Mouse (Mus musculus): ENCODE measurements around the gene Rps27rt. TPM values are rescaled to one million over a fixed set of nuclear protein-coding genes. Genes with fewer than 3 reads are reported as not detected.
A peak's percentile ranks its signal among the peaks of the same experiment; 100 is the strongest.

The Rps27rt gene
- polyA plus RNA-seq, 1 experiment from 2014 or later = 405 TPM

GRCm38 (mm10) chr9:114955340-114955739 lies 27.2 kb downstream of the Rps27rt start:
- H3K9ac ChIP-seq (replicated peaks; ENCODE audit: low read length) = no peak overlapping the region
- no peaks in the 10 kb centered on the region for H3K36me3 ChIP-seq (replicated peaks; ENCODE audit: control insufficient read depth, insufficient read depth, low read depth, low read length)
- no peaks in the 10 kb centered on the region for H3K27me3 ChIP-seq (ENCODE audit: control insufficient read depth, insufficient read depth, low read length)
- 94% methylated on average over 11 of the region's 11 CpGs for WGBS
- DNase-seq (ENCODE audit: low spot score) = no peak
- no peaks in the 10 kb centered on the region for H3K4me1 ChIP-seq (ENCODE audit: control insufficient read depth, insufficient read depth, low read length)
- H3K4me3 ChIP-seq (ENCODE audit: low read depth, low read length) = no peak overlapping the region
- no peak overlapping the region for H3K4me2 ChIP-seq (ENCODE audit: low read depth, low read length)
- ATAC-seq (replicated peaks; ENCODE audit: insufficient number of reproducible peaks, low FRiP score, low TSS enrichment, low read depth) = no peak
- no peak overlapping the region for H3K27ac ChIP-seq (replicated peaks; ENCODE audit: low read depth, low read length)
- no peaks in the 10 kb centered on the region for H3K9me3 ChIP-seq (replicated peaks; ENCODE audit: control insufficient read depth, low read length)

- no peaks in the 10 kb centered on the region for H3K27me3 ChIP-seq (ENCODE audit: control insufficient read depth, insufficient read depth, low read length)
- no peaks in the 10 kb centered on the region for H3K9me3 ChIP-seq (replicated peaks; ENCODE audit: control insufficient read depth, low read length)
- no peak overlapping the region for H3K27ac ChIP-seq (replicated peaks; ENCODE audit: low read depth, low read length)
- H3K4me3 ChIP-seq (ENCODE audit: low read depth, low read length) = no peak overlapping the region
- no peaks in the 10 kb centered on the region; the same call in 1 of the 2 replicates for H3K4me1 ChIP-seq (ENCODE audit: control insufficient read depth, insufficient read depth, low read length)
- H3K9ac ChIP-seq (replicated peaks; ENCODE audit: low read length) = no peak overlapping the region
- WGBS = 24% methylated on average over 1 of the region's 1 CpGs
- H3K4me2 ChIP-seq (ENCODE audit: low read depth, low read length) = no peak overlapping the region
- DNase-seq (ENCODE audit: low spot score) = no peak
- ATAC-seq (replicated peaks; ENCODE audit: insufficient number of reproducible peaks, low FRiP score, low TSS enrichment, low read depth) = no peak
- H3K36me3 ChIP-seq (replicated peaks; ENCODE audit: control insufficient read depth, insufficient read depth, low read depth, low read length) = no peaks in the 10 kb centered on the region
Observed at GRCm38 (mm10) chr9:114952866-114953265, 29.7 kb downstream of the Rps27rt start.

GRCm38 (mm10) chr9:114948395-114948794 lies 34.1 kb downstream of the Rps27rt start:
- DNase-seq (ENCODE audit: low spot score) (no peak), ATAC-seq (replicated peaks; ENCODE audit: insufficient number of reproducible peaks, low FRiP score, low TSS enrichment, low read depth) (no peak)
- no peak overlapping the region for H3K27ac ChIP-seq (replicated peaks; ENCODE audit: low read depth, low read length)
- no peaks in the 10 kb centered on the region for H3K9me3 ChIP-seq (replicated peaks; ENCODE audit: control insufficient read depth, low read length)
- H3K4me1 ChIP-seq (ENCODE audit: control insufficient read depth, insufficient read depth, low read length) = no peaks in the 10 kb centered on the region; the same call in 1 of the 2 replicates
- no peak overlapping the region for H3K9ac ChIP-seq (replicated peaks; ENCODE audit: low read length)
- no peaks in the 10 kb centered on the region for H3K36me3 ChIP-seq (replicated peaks; ENCODE audit: control insufficient read depth, insufficient read depth, low read depth, low read length)
- H3K4me3 ChIP-seq (ENCODE audit: low read depth, low read length) = no peak overlapping the region
- WGBS = 65% methylated on average over 5 of the region's 5 CpGs
- no peak overlapping the region for H3K4me2 ChIP-seq (ENCODE audit: low read depth, low read length)
- H3K27me3 ChIP-seq (ENCODE audit: control insufficient read depth, insufficient read depth, low read length) = no peaks in the 10 kb centered on the region

- no peak for DNase-seq (ENCODE audit: low spot score)
- no peaks in the 10 kb centered on the region for H3K36me3 ChIP-seq (replicated peaks; ENCODE audit: control insufficient read depth, insufficient read depth, low read depth, low read length)
- no peak overlapping the region for H3K4me2 ChIP-seq (ENCODE audit: low read depth, low read length)
- no peaks in the 10 kb centered on the region for H3K27me3 ChIP-seq (ENCODE audit: control insufficient read depth, insufficient read depth, low read length)
- WGBS = 85% methylated on average over 6 of the region's 6 CpGs
- no peaks in the 10 kb centered on the region for H3K9me3 ChIP-seq (replicated peaks; ENCODE audit: control insufficient read depth, low read length)
- ATAC-seq (replicated peaks; ENCODE audit: insufficient number of reproducible peaks, low FRiP score, low TSS enrichment, low read depth) = no peak
- no peak overlapping the region for H3K9ac ChIP-seq (replicated peaks; ENCODE audit: low read length)
- no peak overlapping the region for H3K27ac ChIP-seq (replicated peaks; ENCODE audit: low read depth, low read length)
- H3K4me1 ChIP-seq (ENCODE audit: control insufficient read depth, insufficient read depth, low read length) = no peaks in the 10 kb centered on the region; the same call in 1 of the 2 replicates
- H3K4me3 ChIP-seq (ENCODE audit: low read depth, low read length) = no peak overlapping the region
Observed at GRCm38 (mm10) chr9:114945576-114945975, 37.0 kb downstream of the Rps27rt start.

- ATAC-seq (replicated peaks; ENCODE audit: insufficient number of reproducible peaks, low FRiP score, low TSS enrichment, low read depth) = no peak
- no peaks in the 10 kb centered on the region for H3K36me3 ChIP-seq (replicated peaks; ENCODE audit: control insufficient read depth, insufficient read depth, low read depth, low read length)
- WGBS = 78% methylated on average over 3 of the region's 3 CpGs
Observed at GRCm38 (mm10) chr9:114944642-114945041, 37.9 kb downstream of the Rps27rt start.

GRCm38 (mm10) chr9:114936687-114937086 lies 45.9 kb downstream of the Rps27rt start:
- no peak overlapping the region for H3K4me2 ChIP-seq (ENCODE audit: low read depth, low read length)
- WGBS = 80% methylated on average over 2 of the region's 2 CpGs
- H3K27ac ChIP-seq (replicated peaks; ENCODE audit: low read depth, low read length) = no peak overlapping the region
- H3K9ac ChIP-seq (replicated peaks; ENCODE audit: low read length) = no peak overlapping the region
- ATAC-seq (replicated peaks; ENCODE audit: insufficient number of reproducible peaks, low FRiP score, low TSS enrichment, low read depth) (no peak), DNase-seq (ENCODE audit: low spot score) (no peak)
- no peaks in the 10 kb centered on the region for H3K36me3 ChIP-seq (replicated peaks; ENCODE audit: control insufficient read depth, insufficient read depth, low read depth, low read length)
- H3K4me1 ChIP-seq (ENCODE audit: control insufficient read depth, insufficient read depth, low read length) = no peaks in the 10 kb centered on the region
- no peaks in the 10 kb centered on the region for H3K27me3 ChIP-seq (ENCODE audit: control insufficient read depth, insufficient read depth, low read length)
- no peak overlapping the region for H3K4me3 ChIP-seq (ENCODE audit: low read depth, low read length)
- no peaks in the 10 kb centered on the region for H3K9me3 ChIP-seq (replicated peaks; ENCODE audit: control insufficient read depth, low read length)

More at GRCm38 (mm10) chr9:114944642-114945041, 37.9 kb downstream of the Rps27rt start:
- H3K27ac ChIP-seq (replicated peaks; ENCODE audit: low read depth, low read length) = no peak overlapping the region
- H3K27me3 ChIP-seq (ENCODE audit: control insufficient read depth, insufficient read depth, low read length) = no peaks in the 10 kb centered on the region
- no peak overlapping the region for H3K9ac ChIP-seq (replicated peaks; ENCODE audit: low read length)
- no peak overlapping the region for H3K4me3 ChIP-seq (ENCODE audit: low read depth, low read length)
- H3K4me1 ChIP-seq (ENCODE audit: control insufficient read depth, insufficient read depth, low read length) = no peaks in the 10 kb centered on the region
- no peak overlapping the region for H3K4me2 ChIP-seq (ENCODE audit: low read depth, low read length)
- DNase-seq (ENCODE audit: low spot score) = no peak
- H3K9me3 ChIP-seq (replicated peaks; ENCODE audit: control insufficient read depth, low read length) = no peaks in the 10 kb centered on the region

GRCm38 (mm10) chr9:114935321-114935720 lies 47.2 kb downstream of the Rps27rt start:
- no peak for ATAC-seq (replicated peaks; ENCODE audit: insufficient number of reproducible peaks, low FRiP score, low TSS enrichment, low read depth)
- H3K4me1 ChIP-seq (ENCODE audit: control insufficient read depth, insufficient read depth, low read length) = no peaks in the 10 kb centered on the region
- H3K27ac ChIP-seq (replicated peaks; ENCODE audit: low read depth, low read length) = no peak overlapping the region
- DNase-seq (ENCODE audit: low spot score) = peak; percentile 64
- H3K4me3 ChIP-seq (ENCODE audit: low read depth, low read length) = no peak overlapping the region
- H3K36me3 ChIP-seq (replicated peaks; ENCODE audit: control insufficient read depth, insufficient read depth, low read depth, low read length) = no peaks in the 10 kb centered on the region
- no peak overlapping the region for H3K9ac ChIP-seq (replicated peaks; ENCODE audit: low read length)
- no peaks in the 10 kb centered on the region for H3K9me3 ChIP-seq (replicated peaks; ENCODE audit: control insufficient read depth, low read length)
- 65% methylated on average over 4 of the region's 4 CpGs for WGBS
- H3K4me2 ChIP-seq (ENCODE audit: low read depth, low read length) = no peak overlapping the region
- no peaks in the 10 kb centered on the region for H3K27me3 ChIP-seq (ENCODE audit: control insufficient read depth, insufficient read depth, low read length)

- no peaks in the 10 kb centered on the region for H3K27me3 ChIP-seq (ENCODE audit: control insufficient read depth, insufficient read depth, low read length)
- no peak for ATAC-seq (replicated peaks; ENCODE audit: insufficient number of reproducible peaks, low FRiP score, low TSS enrichment, low read depth)
- H3K4me1 ChIP-seq (ENCODE audit: control insufficient read depth, insufficient read depth, low read length) = no peaks in the 10 kb centered on the region
- H3K9me3 ChIP-seq (replicated peaks; ENCODE audit: control insufficient read depth, low read length) = no peaks in the 10 kb centered on the region
- H3K27ac ChIP-seq (replicated peaks; ENCODE audit: low read depth, low read length) = no peak overlapping the region
- H3K9ac ChIP-seq (replicated peaks; ENCODE audit: low read length) = peak overlapping the region; percentile 65; the same call in 1 of the 2 replicates
- H3K36me3 ChIP-seq (replicated peaks; ENCODE audit: control insufficient read depth, insufficient read depth, low read depth, low read length) = no peaks in the 10 kb centered on the region
- H3K4me3 ChIP-seq (ENCODE audit: low read depth, low read length) = peak overlapping the region; percentile 70; the same call in 1 of the 2 replicates
- H3K4me2 ChIP-seq (ENCODE audit: low read depth, low read length) = peak overlapping the region; percentile 93
- DNase-seq (ENCODE audit: low spot score) = peak; percentile 24
- 64% methylated on average over 11 of the region's 11 CpGs for WGBS
Observed at GRCm38 (mm10) chr9:114934231-114934630, 48.3 kb downstream of the Rps27rt start.

Data from embryonic facial prominence, embryonic 11.5 days (tissue).